Mouse (Mus musculus): Measurements from ENCODE around the gene Ttc32. TPM values are rescaled to one million over a fixed set of nuclear protein-coding genes. Genes with fewer than 3 reads are reported as not detected.

The Ttc32 gene
- polyA plus RNA-seq, 1 experiment from 2014 or later, result 19.5 TPM

GRCm38 (mm10) chr12:9055269-9055668, 25.5 kb downstream of the Ttc32 start:
- H3K9me3 ChIP-seq (ENCODE audit: control insufficient read depth, low read length), result no peaks in the 10 kb centered on the region
- no peak for ATAC-seq (ENCODE audit: low FRiP score, low TSS enrichment)
- no peak overlapping the region for H3K27ac ChIP-seq (replicated peaks)
- H3K4me3 ChIP-seq (ENCODE audit: low read depth, low read length), result no peak overlapping the region
- no peaks in the 10 kb centered on the region for H3K27me3 ChIP-seq (ENCODE audit: control insufficient read depth, insufficient read depth, low read length)
- TF ChIP-seq EP300 (optimal IDR thresholded peaks at IDR 0.05) (no peak), CTCF (IDR thresholded peaks at IDR 0.05; ENCODE audit: low read depth) (no peak)
- DNase-seq (ENCODE audit: low spot score), result no peak
- no peaks in the 10 kb centered on the region for H3K36me3 ChIP-seq (ENCODE audit: control insufficient read depth, insufficient read depth, low read length)
- 46% methylated on average over 11 of the region's 11 CpGs for WGBS
- no peak overlapping the region for H3K9ac ChIP-seq (ENCODE audit: low read length)
- H3K4me1 ChIP-seq (replicated peaks; ENCODE audit: control insufficient read depth, insufficient read depth), result no peaks in the 10 kb centered on the region
- no peak overlapping the region for H3K4me2 ChIP-seq (replicated peaks; ENCODE audit: low read depth)

- Histone ChIP-seq H3K9ac (ENCODE audit: low read length) (no peak overlapping the region), H3K4me1 (replicated peaks; ENCODE audit: control insufficient read depth, insufficient read depth) (no peaks in the 10 kb centered on the region), H3K27me3 (ENCODE audit: control insufficient read depth, insufficient read depth, low read length) (no peaks in the 10 kb centered on the region), H3K4me2 (replicated peaks; ENCODE audit: low read depth) (no peak overlapping the region), H3K9me3 (ENCODE audit: control insufficient read depth, low read length) (no peaks in the 10 kb centered on the region), H3K27ac (replicated peaks) (no peak overlapping the region), H3K36me3 (ENCODE audit: control insufficient read depth, insufficient read depth, low read length) (no peaks in the 10 kb centered on the region), H3K4me3 (ENCODE audit: low read depth, low read length) (no peak overlapping the region)
- ATAC-seq (ENCODE audit: low FRiP score, low TSS enrichment), result no peak
- TF ChIP-seq CTCF (IDR thresholded peaks at IDR 0.05; ENCODE audit: low read depth) (no peak), EP300 (optimal IDR thresholded peaks at IDR 0.05) (no peak)
- no peak for DNase-seq (ENCODE audit: low spot score)
- 73% methylated on average over 3 of the region's 3 CpGs for WGBS
Measured at GRCm38 (mm10) chr12:9059502-9059901, 29.7 kb downstream of the Ttc32 start.

GRCm38 (mm10) chr12:9059965-9060364, 30.2 kb downstream of the Ttc32 start:
- ATAC-seq (ENCODE audit: low FRiP score, low TSS enrichment) (no peak), DNase-seq (ENCODE audit: low spot score) (no peak)
- H3K9me3 ChIP-seq (ENCODE audit: control insufficient read depth, low read length), result no peaks in the 10 kb centered on the region
- TF ChIP-seq EP300 (optimal IDR thresholded peaks at IDR 0.05) (no peak), CTCF (IDR thresholded peaks at IDR 0.05; ENCODE audit: low read depth) (no peak)
- H3K36me3 ChIP-seq (ENCODE audit: control insufficient read depth, insufficient read depth, low read length), result no peaks in the 10 kb centered on the region
- 76% methylated on average over 9 of the region's 9 CpGs for WGBS
- no peak overlapping the region for H3K27ac ChIP-seq (replicated peaks)
- no peaks in the 10 kb centered on the region for H3K4me1 ChIP-seq (replicated peaks; ENCODE audit: control insufficient read depth, insufficient read depth)
- H3K4me3 ChIP-seq (ENCODE audit: low read depth, low read length), result no peak overlapping the region
- H3K27me3 ChIP-seq (ENCODE audit: control insufficient read depth, insufficient read depth, low read length), result no peaks in the 10 kb centered on the region
- no peak overlapping the region for H3K4me2 ChIP-seq (replicated peaks; ENCODE audit: low read depth)
- no peak overlapping the region for H3K9ac ChIP-seq (ENCODE audit: low read length)

GRCm38 (mm10) chr12:9063611-9064010, 33.8 kb downstream of the Ttc32 start:
- Histone ChIP-seq H3K27me3 (ENCODE audit: control insufficient read depth, insufficient read depth, low read length) (no peaks in the 10 kb centered on the region), H3K27ac (replicated peaks) (no peak overlapping the region), H3K4me2 (replicated peaks; ENCODE audit: low read depth) (no peak overlapping the region), H3K4me3 (ENCODE audit: low read depth, low read length) (no peak overlapping the region), H3K9me3 (ENCODE audit: control insufficient read depth, low read length) (no peaks in the 10 kb centered on the region), H3K4me1 (replicated peaks; ENCODE audit: control insufficient read depth, insufficient read depth) (no peaks in the 10 kb centered on the region), H3K36me3 (ENCODE audit: control insufficient read depth, insufficient read depth, low read length) (no peaks in the 10 kb centered on the region), H3K9ac (ENCODE audit: low read length) (no peak overlapping the region)
- TF ChIP-seq EP300 (optimal IDR thresholded peaks at IDR 0.05), result no peak
- no peak for TF ChIP-seq CTCF (IDR thresholded peaks at IDR 0.05; ENCODE audit: low read depth)
- WGBS, result 63% methylated on average over 6 of the region's 6 CpGs
- ATAC-seq (ENCODE audit: low FRiP score, low TSS enrichment) (no peak), DNase-seq (ENCODE audit: low spot score) (no peak)

GRCm38 (mm10) chr12:9071058-9071457, 41.3 kb downstream of the Ttc32 start:
- no peak overlapping the region for H3K4me2 ChIP-seq (replicated peaks; ENCODE audit: low read depth)
- H3K27me3 ChIP-seq (ENCODE audit: control insufficient read depth, insufficient read depth, low read length), result no peaks in the 10 kb centered on the region
- H3K9me3 ChIP-seq (ENCODE audit: control insufficient read depth, low read length), result no peaks in the 10 kb centered on the region
- 88% methylated on average over 1 of the region's 1 CpGs for WGBS
- H3K36me3 ChIP-seq (ENCODE audit: control insufficient read depth, insufficient read depth, low read length), result no peaks in the 10 kb centered on the region
- H3K27ac ChIP-seq (replicated peaks), result no peak overlapping the region
- no peak overlapping the region for H3K4me3 ChIP-seq (ENCODE audit: low read depth, low read length)
- no peaks in the 10 kb centered on the region for H3K4me1 ChIP-seq (replicated peaks; ENCODE audit: control insufficient read depth, insufficient read depth)
- DNase-seq (ENCODE audit: low spot score) (no peak), ATAC-seq (ENCODE audit: low FRiP score, low TSS enrichment) (no peak)
- H3K9ac ChIP-seq (ENCODE audit: low read length), result no peak overlapping the region
- TF ChIP-seq EP300 (optimal IDR thresholded peaks at IDR 0.05) (no peak), CTCF (IDR thresholded peaks at IDR 0.05; ENCODE audit: low read depth) (no peak)

- H3K9ac ChIP-seq (ENCODE audit: low read length), result no peak overlapping the region
- H3K9me3 ChIP-seq (ENCODE audit: control insufficient read depth, low read length), result no peaks in the 10 kb centered on the region
- H3K36me3 ChIP-seq (ENCODE audit: control insufficient read depth, insufficient read depth, low read length), result no peaks in the 10 kb centered on the region
- no peak overlapping the region for H3K4me3 ChIP-seq (ENCODE audit: low read depth, low read length)
- no peaks in the 10 kb centered on the region for H3K27me3 ChIP-seq (ENCODE audit: control insufficient read depth, insufficient read depth, low read length)
- no peak overlapping the region for H3K4me2 ChIP-seq (replicated peaks; ENCODE audit: low read depth)
- H3K27ac ChIP-seq (replicated peaks), result no peak overlapping the region
- ATAC-seq (ENCODE audit: low FRiP score, low TSS enrichment) (no peak), DNase-seq (ENCODE audit: low spot score) (no peak)
- TF ChIP-seq CTCF (IDR thresholded peaks at IDR 0.05; ENCODE audit: low read depth), result no peak
- TF ChIP-seq EP300 (optimal IDR thresholded peaks at IDR 0.05), result no peak
- no peaks in the 10 kb centered on the region for H3K4me1 ChIP-seq (replicated peaks; ENCODE audit: control insufficient read depth, insufficient read depth)
- 31% methylated on average over 4 of the region's 4 CpGs for WGBS
Measured at GRCm38 (mm10) chr12:9071493-9071892, 41.7 kb downstream of the Ttc32 start.

Data from stomach, postnatal 0 days (tissue).